Mouse (Mus musculus) retina, postnatal 7 days (tissue): ENCODE results near the gene Il4ra.

ENCODE experiments used
- DNase-seq: peaks from one replicate; pipeline ENCODE4 v3.0.0-alpha.2; 2012; ENCODE audit warnings: low read depth, low spot score

Gene Il4ra

GRCm38 (mm10) chr7:125549916-125550315 is 2.0 kb upstream of the Il4ra start:
- no peak for DNase-seq

- DNase-seq = no peak
Measured at GRCm38 (mm10) chr7:125550881-125551381, 989 bp upstream of the Il4ra start.

- DNase-seq = no peak
Measured at GRCm38 (mm10) chr7:125552851-125553555, 1.1 kb downstream of the Il4ra start.

GRCm38 (mm10) chr7:125553653-125554428 is 1.9 kb downstream of the Il4ra start:
- DNase-seq = no peak

GRCm38 (mm10) chr7:125554456-125555114 is 2.7 kb downstream of the Il4ra start:
- DNase-seq = no peak

GRCm38 (mm10) chr7:125555351-125555872 is 3.5 kb downstream of the Il4ra start:
- no peak for DNase-seq

GRCm38 (mm10) chr7:125556096-125556495 is 4.2 kb downstream of the Il4ra start:
- no peak for DNase-seq

- no peak for DNase-seq
Measured at GRCm38 (mm10) chr7:125556865-125557264, 4.9 kb downstream of the Il4ra start.

GRCm38 (mm10) chr7:125558401-125558945 is 6.6 kb downstream of the Il4ra start:
- no peak for DNase-seq

GRCm38 (mm10) chr7:125558997-125559396 is 7.1 kb downstream of the Il4ra start:
- DNase-seq = no peak

- no peak for DNase-seq
Measured at GRCm38 (mm10) chr7:125559537-125559936, 7.6 kb downstream of the Il4ra start.

- no peak for DNase-seq
Measured at GRCm38 (mm10) chr7:125560146-125560785, 8.3 kb downstream of the Il4ra start.

GRCm38 (mm10) chr7:125561085-125561690 is 9.3 kb downstream of the Il4ra start:
- DNase-seq = no peak

- no peak for DNase-seq
Measured at GRCm38 (mm10) chr7:125562413-125562812, 10.5 kb downstream of the Il4ra start.

- no peak for DNase-seq
Measured at GRCm38 (mm10) chr7:125563093-125563492, 11.2 kb downstream of the Il4ra start.

- no peak for DNase-seq
Measured at GRCm38 (mm10) chr7:125564316-125565024, 12.6 kb downstream of the Il4ra start.

- DNase-seq = no peak
Measured at GRCm38 (mm10) chr7:125565516-125566285, 13.8 kb downstream of the Il4ra start.

GRCm38 (mm10) chr7:125566420-125566819 is 14.5 kb downstream of the Il4ra start:
- DNase-seq = no peak

- no peak for DNase-seq
Measured at GRCm38 (mm10) chr7:125568888-125569287, 17.0 kb downstream of the Il4ra start.
